Mouse (Mus musculus): ENCODE measurements around the gene Lclat1.

- TF ChIP-seq MYOD1 (IDR thresholded peaks at IDR 0.05; ENCODE audit: control insufficient read depth, insufficient read length, low read depth) (no peak), USF1 (IDR thresholded peaks at IDR 0.05; ENCODE audit: low read depth) (no peak), CTCF (IDR thresholded peaks at IDR 0.05; ENCODE audit: control insufficient read depth, insufficient read depth, insufficient read length) (no peak), MAX (IDR thresholded peaks at IDR 0.05) (no peak)
Observed at GRCm38 (mm10) chr17:73237178-73237853, 129.5 kb downstream of the Lclat1 start.

All from C2C12 (cell line).